Mouse (Mus musculus) retina, embryonic 14.5 days (tissue): ENCODE results near the gene Plxna4.
A peak's percentile ranks its signal among the peaks of the same experiment; 100 is the strongest.

Experiments used
- DNase-seq: peaks from one replicate; pipeline ENCODE4 v3.0.0-alpha.2; 2015; ENCODE audit warnings: low spot score

The Plxna4 gene

GRCm38 (mm10) chr6:32167725-32168124, 420.3 kb downstream of the Plxna4 start:
- no peak for DNase-seq

GRCm38 (mm10) chr6:32160370-32160769, 427.6 kb downstream of the Plxna4 start:
- DNase-seq: no peak

GRCm38 (mm10) chr6:32159931-32160330, 428.1 kb downstream of the Plxna4 start:
- DNase-seq: no peak

- DNase-seq: no peak
Observed at GRCm38 (mm10) chr6:32158347-32158746, 429.6 kb downstream of the Plxna4 start.

- no peak for DNase-seq
Observed at GRCm38 (mm10) chr6:32153170-32153569, 434.8 kb downstream of the Plxna4 start.

- DNase-seq: no peak
Observed at GRCm38 (mm10) chr6:32150836-32151235, 437.2 kb downstream of the Plxna4 start.

- no peak for DNase-seq
Observed at GRCm38 (mm10) chr6:32144771-32145170, 443.2 kb downstream of the Plxna4 start.

- DNase-seq: no peak
Observed at GRCm38 (mm10) chr6:32139537-32139936, 448.5 kb downstream of the Plxna4 start.

- DNase-seq: no peak
Observed at GRCm38 (mm10) chr6:32126914-32127313, 461.1 kb downstream of the Plxna4 start.

- no peak for DNase-seq
Observed at GRCm38 (mm10) chr6:32122584-32123265, 465.3 kb downstream of the Plxna4 start.

- peak; percentile 32 for DNase-seq
Observed at GRCm38 (mm10) chr6:32120931-32121330, 467.1 kb downstream of the Plxna4 start.

- no peak for DNase-seq
Observed at GRCm38 (mm10) chr6:32109207-32109606, 478.8 kb downstream of the Plxna4 start.

- peak; percentile 79 for DNase-seq
Observed at GRCm38 (mm10) chr6:32105547-32106275, 482.3 kb downstream of the Plxna4 start.
